Mouse (Mus musculus) stomach, postnatal 0 days (tissue): ENCODE measurements around the gene Wdr11.

Experiments used
- CTCF ChIP-seq: IDR thresholded peaks from 2 replicates; pipeline ENCODE4 v1.5.1; 2016; ENCODE audit warnings: antibody characterized with exemption, low read depth, mild to moderate bottlenecking, moderate library complexity
- EP300 ChIP-seq: optimal IDR thresholded peaks from 2 replicates; pipeline ENCODE3; 2016; ENCODE audit warnings: antibody characterized with exemption

DNA sequence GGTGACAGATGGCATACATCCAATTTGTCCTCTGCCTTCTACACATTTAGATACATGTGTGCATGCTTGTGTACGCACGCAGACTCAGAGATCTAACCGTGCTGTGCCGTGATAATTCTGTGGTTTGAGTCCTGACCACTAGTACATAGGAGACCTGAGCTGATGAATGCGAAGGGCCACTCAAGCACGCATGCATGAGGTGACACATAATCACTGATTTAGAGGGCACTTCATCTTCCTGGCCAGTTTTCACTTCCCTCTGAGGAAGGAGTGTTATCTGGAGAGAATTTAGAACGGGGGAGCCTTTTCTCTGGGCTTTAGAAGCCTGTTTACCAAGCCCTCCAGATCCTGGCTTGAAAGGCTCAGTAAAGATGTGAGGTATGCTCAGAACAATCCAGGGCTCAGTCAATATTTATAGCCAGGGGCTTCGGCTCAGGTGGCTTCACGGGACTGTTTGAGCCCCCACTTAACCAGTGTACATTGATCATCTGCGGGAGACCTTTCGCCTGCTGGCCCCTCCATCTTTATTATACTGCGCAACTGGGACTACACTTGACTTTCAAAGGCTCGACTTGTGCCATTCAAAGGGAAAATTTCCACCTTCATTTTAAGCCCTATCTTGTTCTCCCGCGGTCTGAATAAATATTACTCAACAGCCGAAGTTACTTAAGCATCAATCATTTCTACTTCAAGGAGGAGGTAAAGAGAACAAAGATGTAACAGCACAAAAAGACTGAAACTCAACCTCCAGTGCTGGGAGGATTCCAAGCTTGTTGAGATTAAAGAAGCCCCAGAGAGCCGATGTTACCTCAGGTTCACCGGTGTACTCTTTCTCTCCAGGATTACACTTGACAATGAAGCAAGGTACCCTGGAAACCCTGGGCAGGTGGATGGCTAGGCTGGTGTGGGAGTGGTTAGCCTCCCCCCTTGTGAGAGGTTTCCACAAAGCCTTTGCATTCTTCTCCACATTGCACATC, 80.3 kb downstream of the Wdr11 start:
- TF ChIP-seq CTCF, result no peak
- peak; percentile 60 for TF ChIP-seq EP300
